Mouse (Mus musculus): ENCODE data around the gene Phc2.

- TF ChIP-seq GATA1 (IDR thresholded peaks at IDR 0.05; ENCODE audit: borderline replicate concordance, low read length) = no peak
- no peak for TF ChIP-seq FLI1 (IDR thresholded peaks at IDR 0.05; ENCODE audit: low read length)
Observed at GRCm38 (mm10) chr4:128782645-128783044, 128.1 kb downstream of the Phc2 start.

Data from megakaryocyte, embryonic 14.5 days (primary cell).